Mouse (Mus musculus): Measurements from ENCODE around the gene Ero1l. TPM values are rescaled to one million over a fixed set of nuclear protein-coding genes. Genes with fewer than 3 reads are reported as not detected.

Ero1l gene
- polyA plus RNA-seq, 1 experiment = 43.5 TPM

DNA sequence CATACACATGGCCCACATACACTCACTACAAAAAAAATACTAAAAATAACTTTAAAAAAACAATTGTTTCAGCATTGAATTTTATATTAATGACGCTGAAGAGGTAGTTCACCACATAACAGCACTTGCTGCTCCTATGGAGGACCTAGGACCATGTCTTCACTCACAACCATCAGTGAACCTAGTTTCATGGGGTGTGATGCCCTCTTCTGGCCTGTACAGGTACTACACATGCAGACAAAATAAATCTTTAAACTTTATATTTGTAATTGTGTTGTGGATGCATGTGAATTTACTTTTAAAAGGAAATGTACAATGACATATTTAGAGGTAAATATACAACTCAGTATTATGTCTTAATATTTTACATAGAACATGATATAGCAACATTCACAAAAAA, 77.0 kb downstream of the Ero1l start:
- H3K4me2 ChIP-seq (ENCODE audit: low read depth) = no peak overlapping the region
- H3ac ChIP-seq (ENCODE audit: control insufficient read depth, insufficient read length) = no peak overlapping the region
- no peaks in the 10 kb centered on the region for H3K27me3 ChIP-seq (ENCODE audit: control insufficient read depth, insufficient read depth, insufficient read length)
- TF ChIP-seq POLR2A (IDR thresholded peaks at IDR 0.05; ENCODE audit: insufficient read length, low read depth) = no peak
- no peak for TF ChIP-seq REST (IDR thresholded peaks at IDR 0.05; ENCODE audit: insufficient read depth, insufficient read length)
- TF ChIP-seq TCF3 (IDR thresholded peaks at IDR 0.05; ENCODE audit: insufficient read length, low read depth) = no peak
- TF ChIP-seq CEBPB (IDR thresholded peaks at IDR 0.05; ENCODE audit: insufficient read depth, poor library complexity, severe bottlenecking) = no peak
- TF ChIP-seq E2F4 (IDR thresholded peaks at IDR 0.05; ENCODE audit: insufficient read depth) = no peak
- no peak for TF ChIP-seq MYOD1 (IDR thresholded peaks at IDR 0.05; ENCODE audit: control insufficient read depth in 1 of 3, insufficient read length in 2 of 3, low read depth in 2 of 3)
- no peak overlapping the region for H3K4me3 ChIP-seq
- H3K79me2 ChIP-seq (ENCODE audit: control insufficient read depth, insufficient read depth) = no peaks in the 10 kb centered on the region
- H3K36me3 ChIP-seq (ENCODE audit: control insufficient read depth, insufficient read depth) = no peaks in the 10 kb centered on the region

DNA sequence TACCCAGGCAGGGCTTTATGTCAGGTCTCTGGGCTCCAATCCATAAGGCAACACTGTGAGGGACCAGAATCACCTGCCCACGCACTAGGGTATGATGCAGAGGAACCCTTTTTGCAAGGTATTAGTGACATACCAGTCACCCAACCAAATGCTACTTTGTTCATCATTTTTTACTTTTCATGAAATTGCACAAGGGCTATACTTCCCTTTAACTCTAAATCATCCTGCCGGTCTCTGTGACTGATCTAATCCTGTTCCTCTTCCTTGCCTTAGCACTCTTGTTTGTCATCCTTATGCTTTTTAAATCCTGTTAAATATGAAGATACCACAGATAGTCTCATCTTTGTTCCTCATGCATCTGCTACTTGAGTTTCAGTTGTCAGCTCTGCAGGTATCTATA, 79.5 kb downstream of the Ero1l start:
- no peak for TF ChIP-seq CEBPB (IDR thresholded peaks at IDR 0.05; ENCODE audit: insufficient read depth, poor library complexity, severe bottlenecking)
- TF ChIP-seq MYOG (IDR thresholded peaks at IDR 0.05; ENCODE audit: control insufficient read depth in 1 of 3, insufficient read depth in 1 of 3, insufficient read length in 2 of 3, low read depth in 2 of 3) = no peak
- TF ChIP-seq TCF3 (IDR thresholded peaks at IDR 0.05; ENCODE audit: insufficient read length, low read depth) = no peak
- no peak for TF ChIP-seq POLR2A (IDR thresholded peaks at IDR 0.05; ENCODE audit: insufficient read length, low read depth)
- no peak for TF ChIP-seq SRF (IDR thresholded peaks at IDR 0.05; ENCODE audit: control insufficient read depth, insufficient read length, low read depth)
- no peak for TF ChIP-seq POLR2AphosphoS2 (IDR thresholded peaks at IDR 0.05; ENCODE audit: insufficient read length, low read depth)
- TF ChIP-seq REST (IDR thresholded peaks at IDR 0.05; ENCODE audit: insufficient read depth, insufficient read length) = no peak
- no peak for TF ChIP-seq E2F4 (IDR thresholded peaks at IDR 0.05; ENCODE audit: insufficient read depth)
- TF ChIP-seq TCF12 (IDR thresholded peaks at IDR 0.05; ENCODE audit: insufficient read depth, poor library complexity, severe bottlenecking) = no peak
- no peaks in the 10 kb centered on the region for H3K36me3 ChIP-seq (ENCODE audit: control insufficient read depth, insufficient read depth)
- H3K4me3 ChIP-seq = no peak overlapping the region
- H3K4me2 ChIP-seq (ENCODE audit: low read depth) = no peak overlapping the region
- no peaks in the 10 kb centered on the region for H3K79me2 ChIP-seq (ENCODE audit: control insufficient read depth, insufficient read depth)
- no peak overlapping the region for H3ac ChIP-seq (ENCODE audit: control insufficient read depth, insufficient read length)
- H3K27me3 ChIP-seq (ENCODE audit: control insufficient read depth, insufficient read depth, insufficient read length) = no peaks in the 10 kb centered on the region

Other genes with a start within 250 kb of the Ero1l start
- 0.18 TPM for gene Gpr137c, start 99.1 kb downstream of the Ero1l start, polyA plus RNA-seq (2012; fragmentation: generic; extraction: Trizol)
- 1.2 TPM for gene Txndc16, start 98.4 kb downstream of the Ero1l start, polyA plus RNA-seq (2012; fragmentation: generic; extraction: Trizol)
- gene Psmc6, start 11.0 kb upstream of the Ero1l start, polyA plus RNA-seq (2012; fragmentation: generic; extraction: Trizol) = 72.7 TPM
- gene Styx, start 32.3 kb upstream of the Ero1l start, polyA plus RNA-seq (2012; fragmentation: generic; extraction: Trizol) = 6.3 TPM
- gene Gnpnat1, start 86.1 kb upstream of the Ero1l start, polyA plus RNA-seq (2012; fragmentation: generic; extraction: Trizol) = 33.9 TPM
- 37.9 TPM for gene Fermt2, start 211.3 kb upstream of the Ero1l start, polyA plus RNA-seq (2012; fragmentation: generic; extraction: Trizol)

Measured in myocyte (in vitro differentiated cells).